Mouse (Mus musculus) kidney, adult 2 months (tissue): Measurements from ENCODE around the gene Bhlha15.

ENCODE experiments used
- CTCF ChIP-seq: fragments of 200-500 bp; conservative IDR thresholded peaks from 2 replicates; pipeline ENCODE4 v1.5.1; 2011; ENCODE audit warnings: low read depth, mild to moderate bottlenecking, control low read depth, low read length, moderate library complexity, mixed read lengths; ENCODE audit not compliant: insufficient read depth, insufficient read length
- POLR2A ChIP-seq: fragments of 200-500 bp; IDR thresholded peaks from one replicate; pipeline ENCODE4 v1.6.1; 2011; ENCODE audit warnings: low read depth, low read length, control low read depth

DNA sequence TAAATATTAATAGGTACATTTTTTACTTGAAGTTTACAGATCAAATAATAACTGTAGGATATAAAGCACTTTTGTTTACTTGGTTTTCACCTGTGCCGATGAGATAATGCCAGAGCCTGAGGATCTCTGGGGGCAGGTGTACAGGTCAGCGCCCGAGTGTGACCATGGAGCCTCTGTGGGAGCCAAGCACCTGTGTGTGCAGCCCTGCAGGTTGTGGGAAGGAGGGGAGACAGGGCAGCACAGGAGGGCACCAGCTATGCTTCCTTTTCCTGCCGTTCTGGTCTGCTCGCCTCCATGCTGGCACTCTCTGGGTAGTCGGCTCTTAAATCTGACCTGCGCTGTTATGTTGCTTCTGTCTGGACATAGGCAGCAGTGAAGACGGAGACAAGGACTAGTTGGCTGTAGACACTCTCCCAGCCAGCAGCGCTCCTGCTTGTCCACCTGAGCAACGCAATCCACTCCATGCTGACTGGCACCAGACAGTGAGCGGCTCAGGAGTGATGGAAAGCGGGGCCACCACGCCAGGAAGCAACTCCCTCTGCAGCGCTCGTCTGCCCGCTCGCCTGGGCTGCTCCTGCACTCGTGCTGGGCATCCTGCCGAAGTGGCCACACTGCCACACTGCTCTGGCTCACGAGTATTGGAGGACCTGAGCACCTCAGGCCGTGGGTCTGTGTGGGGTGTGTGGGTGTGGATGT lies 5.6 kb upstream of the Bhlha15 start:
- TF ChIP-seq POLR2A: no peak
- TF ChIP-seq CTCF: no peak
